Mouse (Mus musculus) c-Kit-positive CD71-negative TER-119-negative erythroid progenitor cells, embryonic 14.5 days (primary cell): ENCODE results near the gene Mbd4.
"Not testable (repeated sequence)": the region's sequence is repeated elsewhere in the genome, so short reads cannot be mapped to it uniquely, and the experiment has no call there.

Experiments
- DNase-seq: peaks from one replicate; pipeline ENCODE4 v3.0.0-alpha.2; 2013; ENCODE audit warnings: low read depth

The Mbd4 gene

GRCm38 (mm10) chr6:115853091-115853813, at the start of gene Mbd4, which contains the start of gene Ift122:
TSS of gene Mbd4 (minus strand) at chr6:115853371.
TSS of gene Ift122 (plus strand) at chr6:115853470.
- DNase-seq = peak; percentile 100

- DNase-seq = no peak
These were observed 49.4 kb upstream of the Mbd4 start for GRCm38 (mm10) chr6:115902545-115902944.

GRCm38 (mm10) chr6:115901489-115901931, 48.3 kb upstream of the Mbd4 start:
- DNase-seq = no peak

DNA sequence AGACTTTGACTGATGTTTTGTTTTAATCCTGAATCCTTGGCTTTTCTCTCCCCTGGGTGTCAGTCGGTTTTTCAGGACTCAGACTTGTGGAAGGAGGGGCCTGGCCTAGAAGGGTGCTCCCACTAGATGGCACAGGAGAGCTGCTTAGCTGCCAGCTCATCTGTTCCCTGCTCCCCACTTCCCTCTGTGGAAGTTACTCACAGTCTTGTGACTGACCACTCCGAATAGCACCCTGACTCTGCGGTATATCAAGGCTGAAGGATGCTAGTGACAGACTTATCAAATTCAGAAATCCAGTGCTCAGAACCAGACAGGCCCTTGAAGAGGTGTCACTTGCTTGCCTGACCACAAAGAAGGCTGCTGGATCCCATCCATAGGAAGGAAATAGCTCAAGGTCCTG, 47.9 kb upstream of the Mbd4 start:
- no peak for DNase-seq

DNA sequence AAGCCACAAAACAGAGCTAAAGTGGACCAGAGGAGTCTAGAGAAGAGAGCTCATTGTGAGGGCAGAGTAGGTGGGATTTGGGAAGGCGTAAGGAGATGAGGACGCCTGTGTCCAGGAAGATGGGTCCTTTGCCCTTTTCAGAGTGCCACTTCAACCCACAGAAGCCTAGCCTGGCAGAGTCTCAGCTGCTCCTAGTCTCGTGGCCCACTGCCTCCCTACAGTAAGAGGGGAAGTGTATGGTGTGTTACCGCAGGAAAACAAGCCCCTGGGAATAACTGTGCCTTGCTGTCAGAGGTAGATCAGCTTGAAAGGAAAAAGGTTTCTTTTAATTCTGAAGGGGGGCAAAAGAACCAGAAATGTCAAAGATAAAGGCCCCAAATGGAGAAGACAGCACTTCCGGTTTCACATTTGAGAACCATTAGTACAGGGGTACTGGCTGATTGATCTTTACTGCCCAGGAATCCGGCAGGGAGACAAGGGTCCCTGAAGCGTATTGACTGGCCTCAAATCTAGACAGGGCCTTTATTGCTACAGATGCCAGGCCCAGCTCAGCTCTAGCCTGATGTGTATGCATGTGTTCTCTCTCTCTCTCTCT, 44.9 kb upstream of the Mbd4 start:
- no peak for DNase-seq

DNA sequence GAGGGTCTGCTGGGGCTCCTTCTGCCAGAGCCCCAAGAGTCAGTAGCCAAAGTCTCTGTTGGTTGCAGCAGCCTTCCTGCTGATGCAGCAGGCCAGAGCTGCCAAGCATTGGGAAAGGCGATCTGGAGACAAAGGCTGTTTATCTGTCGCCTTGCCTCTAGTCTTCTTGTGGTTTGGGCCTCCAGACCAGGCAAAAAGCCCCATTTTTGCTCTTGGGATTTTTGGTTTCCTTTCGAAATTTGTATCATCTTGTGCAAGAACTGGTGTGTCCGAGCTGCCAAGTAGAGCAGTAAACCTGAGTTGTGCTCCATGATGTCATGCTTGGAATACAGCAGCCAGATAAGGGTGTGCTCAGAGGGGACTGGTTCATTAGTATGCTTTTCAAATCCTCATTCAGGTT, 43.9 kb upstream of the Mbd4 start:
- no peak for DNase-seq

DNA sequence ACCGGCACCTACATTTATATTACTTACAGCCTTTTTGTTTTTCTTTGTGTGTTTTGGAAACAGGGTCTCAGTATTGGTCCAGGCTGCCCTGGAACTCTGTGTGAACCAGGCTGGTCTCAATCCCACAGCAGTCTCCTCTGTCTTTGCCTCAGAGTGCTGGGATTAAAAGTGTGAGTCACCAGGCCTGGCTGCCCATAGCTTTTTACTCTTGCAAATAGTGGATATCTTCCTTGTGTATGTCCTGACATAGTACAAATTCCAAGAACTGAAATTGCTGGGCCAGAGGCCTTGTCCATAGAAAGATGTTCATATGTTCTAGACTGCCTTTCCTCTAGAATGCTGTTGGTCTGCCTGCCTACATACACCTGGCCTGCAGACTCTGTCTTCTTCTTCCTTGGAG, 43.2 kb upstream of the Mbd4 start:
- DNase-seq = no peak

DNA sequence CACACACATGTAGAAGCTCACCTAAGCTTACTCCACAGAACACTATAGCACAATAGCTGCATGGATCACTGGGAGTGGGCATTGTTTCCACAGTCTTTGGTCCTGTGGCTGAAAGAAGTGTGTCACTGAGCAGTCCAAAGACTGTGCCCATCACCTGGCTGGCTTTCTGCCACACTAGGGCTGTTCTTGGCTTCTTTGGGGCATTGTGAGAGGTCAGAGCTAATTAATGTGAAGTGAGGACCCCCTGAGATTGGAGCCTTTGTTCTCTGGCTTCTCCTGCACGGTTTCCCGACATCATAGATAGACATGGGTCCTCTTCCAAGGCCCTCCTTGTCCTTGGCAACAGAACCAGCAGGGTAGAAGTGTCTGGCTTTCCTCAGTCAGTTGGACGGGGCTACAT, 39.2 kb upstream of the Mbd4 start:
- DNase-seq = no peak

GRCm38 (mm10) chr6:115891497-115892061, 38.4 kb upstream of the Mbd4 start:
- no peak for DNase-seq

- no peak for DNase-seq
These were observed 37.9 kb upstream of the Mbd4 start for GRCm38 (mm10) chr6:115891061-115891460.

GRCm38 (mm10) chr6:115890601-115891000, 37.4 kb upstream of the Mbd4 start:
- no peak for DNase-seq

GRCm38 (mm10) chr6:115888296-115888695, 35.1 kb upstream of the Mbd4 start:
- no peak for DNase-seq

GRCm38 (mm10) chr6:115886894-115887293, 33.7 kb upstream of the Mbd4 start:
- no peak for DNase-seq

DNA sequence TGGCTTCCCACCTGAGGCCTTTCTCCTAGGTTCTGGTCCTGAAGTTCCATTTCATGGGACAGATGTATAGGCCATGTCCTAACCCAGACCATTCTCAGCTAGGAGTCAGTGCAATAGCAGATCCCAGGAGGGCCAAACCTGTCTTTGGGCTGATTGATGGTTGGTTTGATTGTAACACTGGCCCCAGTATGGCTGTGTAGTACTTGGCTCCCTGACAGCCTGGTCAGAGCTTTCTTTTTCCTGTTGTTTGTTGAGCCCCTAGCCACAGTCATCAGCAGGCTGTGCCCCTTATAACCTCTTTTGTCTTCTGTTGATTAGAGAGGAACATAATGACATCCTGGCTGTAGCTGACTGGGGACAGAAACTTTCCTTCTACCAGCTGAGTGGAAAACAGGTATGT, 30.8 kb upstream of the Mbd4 start:
- DNase-seq = no peak

DNA sequence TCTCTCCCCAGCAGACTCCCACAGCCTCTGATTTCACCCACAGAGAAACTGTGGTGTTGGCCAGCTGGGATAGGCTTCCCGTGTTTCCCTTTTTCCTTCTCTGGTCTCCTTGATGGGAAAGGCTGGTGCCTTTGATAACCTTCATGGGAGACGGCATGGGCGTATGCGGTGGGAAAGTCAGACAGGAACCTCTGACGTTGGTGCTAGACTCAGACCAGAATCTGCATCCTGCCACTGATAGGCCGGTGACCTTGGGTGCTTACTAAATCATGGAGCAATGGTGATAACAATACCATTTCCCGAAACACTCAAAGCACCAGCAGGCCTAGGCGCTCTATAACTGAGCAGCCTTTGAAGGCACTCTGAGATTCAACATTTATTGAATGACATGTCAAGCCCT, 27.6 kb upstream of the Mbd4 start:
- no peak for DNase-seq

DNA sequence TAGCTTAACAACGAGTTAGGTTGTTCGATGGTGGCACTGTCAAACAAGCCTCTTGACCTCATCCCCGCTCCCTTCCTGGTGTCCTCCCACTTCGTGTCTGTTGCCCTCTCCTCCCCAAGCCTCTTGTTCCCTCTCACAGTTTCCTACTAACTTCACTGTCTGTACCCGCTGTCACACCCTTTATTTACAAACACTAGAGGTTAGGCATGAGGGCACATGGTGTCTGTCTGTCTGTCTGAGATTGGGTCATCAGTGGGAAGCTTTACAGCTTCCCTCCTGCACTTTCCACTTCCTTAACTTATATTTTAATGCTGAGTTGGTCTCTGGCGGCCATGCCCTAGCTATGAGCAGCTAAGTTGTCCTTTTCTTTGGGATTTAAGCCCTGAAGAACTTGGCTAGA, 26.6 kb upstream of the Mbd4 start:
- DNase-seq = no peak

DNA sequence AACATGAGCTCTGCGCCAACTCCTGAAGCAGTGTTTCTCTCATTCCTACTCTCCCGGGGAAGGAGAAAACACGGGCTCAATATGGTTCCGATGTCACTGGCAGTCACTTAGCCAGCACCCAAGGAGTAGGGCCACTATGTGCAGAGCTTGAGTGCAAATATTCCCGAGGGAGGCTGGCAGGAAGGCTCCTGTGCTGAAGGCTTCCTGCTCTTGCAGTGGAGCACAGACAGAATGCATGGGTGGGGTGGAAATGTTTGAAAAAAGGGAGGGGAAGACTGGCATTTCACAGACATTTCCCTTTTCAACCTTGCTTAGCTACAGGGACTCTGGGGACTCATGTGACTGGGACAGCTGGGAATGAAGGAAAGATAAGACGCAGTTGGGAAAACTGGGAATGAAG, 25.5 kb upstream of the Mbd4 start:
- DNase-seq = no peak

DNA sequence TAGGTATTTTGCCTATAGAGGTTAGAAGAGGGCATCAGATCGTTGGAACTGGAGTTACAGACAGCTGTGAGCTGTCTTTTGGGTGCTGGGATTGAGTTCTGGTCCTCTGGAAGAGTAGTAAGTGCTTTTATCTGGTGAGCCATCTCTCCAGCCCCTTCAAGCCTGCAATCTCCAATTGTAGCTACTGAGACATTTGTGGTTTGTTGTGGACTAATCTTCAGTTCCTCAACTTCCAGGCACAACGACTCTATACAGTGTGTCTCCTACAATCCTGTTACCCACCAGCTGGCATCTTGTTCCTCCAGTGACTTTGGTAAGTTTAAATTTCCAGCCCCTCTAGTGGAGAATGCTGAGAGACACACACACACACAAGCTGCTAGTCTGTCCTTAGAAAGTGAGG, 24.1 kb upstream of the Mbd4 start:
- DNase-seq = no peak

- not testable (repeated sequence) for DNase-seq
These were observed 18.1 kb upstream of the Mbd4 start for GRCm38 (mm10) chr6:115871318-115871717.

GRCm38 (mm10) chr6:115867157-115867556, 14.0 kb upstream of the Mbd4 start:
- DNase-seq = not testable (repeated sequence)

DNA sequence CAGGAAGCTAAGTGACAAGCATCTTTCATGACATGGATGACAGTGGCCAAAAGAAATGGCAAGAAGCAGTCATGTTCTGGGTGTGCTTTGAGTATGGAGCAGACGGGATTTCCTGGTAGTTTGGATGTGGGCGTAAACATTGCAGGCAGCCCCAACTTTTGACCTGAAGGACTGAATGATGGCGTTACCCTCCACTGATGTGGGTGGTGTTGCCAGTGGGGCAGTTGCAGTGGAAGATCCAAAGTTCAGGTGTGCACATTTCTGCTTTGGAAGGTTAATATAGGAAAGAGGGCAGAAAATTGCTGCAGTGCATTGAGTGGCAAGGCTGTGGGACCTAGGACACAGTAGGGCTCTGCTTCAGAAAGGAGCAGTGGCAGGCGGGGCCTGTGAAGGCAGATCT, 12.1 kb upstream of the Mbd4 start:
- DNase-seq = no peak

GRCm38 (mm10) chr6:115863340-115863841, 10.2 kb upstream of the Mbd4 start:
- no peak for DNase-seq

DNA sequence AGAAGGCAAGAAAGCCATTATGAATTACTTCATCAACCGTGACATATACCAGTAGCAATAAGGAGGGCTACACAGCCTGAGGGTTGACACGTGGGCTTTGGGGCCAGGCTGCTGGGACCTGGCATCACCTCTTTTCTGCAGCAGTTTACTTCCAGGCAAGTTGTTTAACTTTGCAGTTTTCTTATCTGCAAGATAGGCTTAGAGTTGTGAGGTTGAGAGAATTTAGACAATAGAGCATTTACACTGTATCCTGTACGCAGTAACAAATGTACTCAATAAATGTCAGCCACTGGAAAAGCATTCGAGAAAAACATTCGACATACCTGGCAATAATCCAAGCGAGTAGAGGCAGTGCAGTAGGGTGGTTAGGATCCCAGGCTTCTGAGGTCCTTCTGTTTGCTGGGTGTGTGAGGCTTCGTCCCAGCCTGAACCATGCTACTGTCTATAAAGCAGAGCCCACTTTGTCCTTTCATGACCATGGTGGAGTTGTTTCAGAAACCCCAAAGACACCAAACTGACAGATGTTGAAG, 6.9 kb upstream of the Mbd4 start:
- DNase-seq = no peak
